Mouse (Mus musculus) CD8-positive naive resting alpha-beta T cell, adult 2 months (primary cell): ENCODE data around the gene Rnf20.
"Not testable (repeated sequence)": the region's sequence is repeated elsewhere in the genome, so short reads cannot be mapped to it uniquely, and the experiment has no call there.

Experiments used
- DNase-seq, 2 experiments: peaks; one replicate each; pipeline ENCODE4 v3.0.0; 2022; ENCODE audit warnings: low read depth in 2 of 2, low spot score in 2 of 2

Rnf20 gene

DNA sequence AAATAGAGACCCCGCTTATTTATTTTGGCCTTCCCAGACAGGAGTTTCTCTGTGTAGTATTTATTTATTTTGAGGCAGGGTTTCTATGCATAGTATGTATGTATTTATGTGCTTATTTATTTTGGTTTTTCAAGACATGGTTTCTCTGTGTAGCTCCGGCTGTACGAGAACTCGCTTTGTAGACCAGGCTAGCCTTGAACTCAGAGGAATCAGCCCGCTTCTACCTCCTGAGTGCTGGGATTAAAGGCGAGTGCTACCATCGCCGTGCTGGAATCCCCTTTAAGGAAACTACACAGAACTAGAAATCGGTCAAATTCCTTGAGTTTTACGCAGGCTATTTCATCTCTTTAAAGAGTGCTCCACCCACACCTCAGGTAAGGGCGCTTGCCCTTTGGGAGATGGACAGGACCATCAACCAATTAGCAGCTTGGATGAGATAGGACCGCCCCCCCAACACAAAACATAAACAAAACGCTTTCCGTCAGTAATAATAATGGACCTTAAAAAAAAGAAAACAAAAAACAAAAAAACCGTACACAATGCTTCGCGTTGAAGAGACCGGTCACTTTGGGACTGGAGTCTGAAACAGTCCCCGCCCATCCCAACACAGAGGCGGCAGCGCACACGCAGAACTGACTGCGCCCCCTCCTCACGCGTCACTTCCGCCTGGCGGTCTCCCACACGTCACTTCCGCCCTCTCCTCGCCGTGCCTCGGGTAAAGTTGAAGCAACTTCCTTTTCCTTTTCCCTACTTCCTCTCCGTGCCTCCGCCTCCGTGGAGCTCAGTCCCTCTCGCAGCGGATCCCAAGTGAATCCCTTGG lies at the start of gene Rnf20:
Rnf20 (plus strand) TSS at position 688 of the 820 bp plus-strand sequence.
- DNase-seq: peak; percentile 90 to 95

DNA sequence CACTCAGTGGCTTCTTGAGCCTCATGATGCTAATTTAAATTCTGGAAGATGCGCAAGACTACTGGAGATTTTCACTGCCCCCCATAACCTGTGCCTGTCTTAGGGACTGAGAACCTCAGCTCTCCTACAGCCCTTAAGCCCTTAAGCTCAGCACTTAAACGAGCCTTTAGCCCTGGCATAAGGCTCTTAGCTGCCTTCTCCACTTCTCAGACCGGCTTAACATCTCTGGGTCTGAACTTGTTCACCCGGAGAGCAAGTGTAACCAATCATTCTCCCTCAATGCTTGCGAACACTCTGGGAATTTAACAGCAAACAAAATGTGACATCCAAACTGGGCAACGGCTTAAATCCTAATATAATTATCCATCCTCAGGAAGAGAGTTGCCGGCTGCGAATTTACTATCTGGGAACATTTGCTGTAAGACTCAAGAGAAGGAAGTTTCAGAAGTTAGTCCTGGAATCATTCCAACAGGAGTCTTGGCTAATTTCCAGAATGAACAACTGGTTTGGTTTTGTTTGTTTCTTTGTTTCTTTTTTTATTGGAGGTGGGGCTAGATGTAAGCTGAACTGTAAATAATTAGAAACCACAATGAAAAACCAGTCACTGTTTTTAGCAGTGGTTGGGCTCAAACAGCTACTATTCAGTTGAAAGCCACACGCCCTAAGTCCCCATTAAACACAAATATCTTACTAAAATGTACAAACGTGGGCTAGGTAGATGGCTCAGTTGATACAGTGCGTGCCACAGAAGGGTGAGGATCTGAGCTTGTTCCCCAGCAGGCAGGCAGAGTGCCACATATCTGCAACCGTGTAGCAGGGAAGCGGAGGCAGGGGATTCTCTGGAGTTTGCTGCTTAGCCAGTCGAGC lies 47.6 kb upstream of the Rnf20 start:
- no peak for DNase-seq

GRCm38 (mm10) chr4:49585524-49586101 lies 46.2 kb upstream of the Rnf20 start:
- no peak for DNase-seq

GRCm38 (mm10) chr4:49586811-49587210 lies 45.0 kb upstream of the Rnf20 start:
- DNase-seq: no peak

DNA sequence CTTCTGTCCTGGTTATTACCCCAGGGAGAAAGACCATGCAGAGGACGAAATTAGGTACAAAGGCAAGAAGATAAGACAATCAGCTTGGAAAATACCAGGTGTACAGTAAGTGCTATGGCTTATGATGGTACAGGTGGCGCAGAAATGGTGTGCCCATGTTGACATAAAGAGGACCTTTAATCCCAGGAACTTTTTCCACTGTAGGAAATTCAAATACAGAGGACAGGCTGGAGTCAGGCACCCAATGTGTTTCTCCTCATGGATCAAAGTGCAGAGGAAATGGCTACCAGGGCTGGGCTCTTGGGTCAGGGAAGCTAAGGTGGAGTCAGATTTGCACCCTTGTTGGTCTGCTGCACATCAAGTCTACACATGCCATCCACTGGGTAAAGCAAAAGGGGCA lies 41.7 kb upstream of the Rnf20 start:
- no peak for DNase-seq

DNA sequence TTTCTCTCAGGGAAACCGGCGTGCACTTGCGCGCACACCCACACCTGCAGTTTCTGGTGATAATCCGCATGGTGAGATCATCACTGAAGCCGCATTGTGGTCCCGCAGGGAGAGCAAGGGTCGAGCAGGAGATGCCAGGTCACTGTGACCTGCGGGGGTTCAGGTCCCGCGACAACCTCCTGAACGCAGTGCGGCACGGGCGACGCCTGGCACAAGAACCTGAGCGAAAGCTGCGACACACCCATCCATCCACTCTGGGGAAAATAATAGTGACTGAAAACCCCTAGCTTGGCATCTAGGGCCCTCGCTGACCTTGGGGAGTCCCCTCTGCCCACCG lies 35.0 kb upstream of the Rnf20 start:
- DNase-seq: no peak

DNA sequence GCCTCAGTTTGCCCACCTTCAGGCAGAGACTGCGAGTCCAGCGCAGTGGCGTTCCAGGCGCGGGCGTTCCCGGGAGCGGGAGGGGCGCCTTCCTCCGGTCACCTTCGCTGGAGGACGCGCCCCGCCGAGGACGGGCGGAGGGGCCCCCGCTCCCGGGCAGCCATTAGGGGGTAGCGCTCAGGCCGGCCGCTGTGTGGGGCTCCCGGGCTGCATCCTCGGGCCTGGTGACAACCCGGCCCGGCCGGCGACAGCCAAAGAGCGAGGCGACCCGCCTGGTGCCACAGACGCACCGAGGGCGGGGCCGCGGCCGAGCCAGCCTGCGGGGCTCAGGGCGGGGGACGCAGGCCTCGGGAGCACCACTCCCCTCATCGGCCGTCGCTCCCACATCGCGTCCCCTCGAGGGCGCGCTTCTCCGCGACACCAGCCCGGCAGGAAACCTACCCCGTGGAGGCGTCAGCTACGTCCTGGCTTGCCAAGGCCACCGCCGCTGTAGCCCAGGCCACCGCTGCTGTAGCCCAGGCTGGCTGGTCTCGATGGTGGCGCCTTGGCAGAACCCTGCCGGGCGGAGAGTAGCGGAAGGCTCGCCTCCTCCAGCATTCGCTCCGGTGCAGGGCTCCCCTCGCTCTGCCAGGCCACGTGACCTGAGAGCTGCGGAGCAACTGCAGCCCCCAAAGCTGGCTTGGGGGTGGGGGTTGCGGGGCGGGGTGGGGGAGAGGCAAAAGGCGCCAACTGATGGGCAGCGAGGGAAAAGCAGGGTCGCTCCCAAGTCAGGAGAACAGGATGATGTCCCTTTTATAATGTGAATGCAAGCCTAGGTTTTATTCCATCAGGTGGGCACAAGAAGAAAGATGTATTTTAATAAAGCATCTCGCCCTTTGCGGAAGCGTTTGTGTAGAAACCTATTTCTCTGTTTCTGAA lies 34.4 kb upstream of the Rnf20 start, which contains the start of gene Tmem246:
Tmem246 (minus strand) TSS at position 694 of the 918 bp plus-strand sequence.
- no peak for DNase-seq

DNA sequence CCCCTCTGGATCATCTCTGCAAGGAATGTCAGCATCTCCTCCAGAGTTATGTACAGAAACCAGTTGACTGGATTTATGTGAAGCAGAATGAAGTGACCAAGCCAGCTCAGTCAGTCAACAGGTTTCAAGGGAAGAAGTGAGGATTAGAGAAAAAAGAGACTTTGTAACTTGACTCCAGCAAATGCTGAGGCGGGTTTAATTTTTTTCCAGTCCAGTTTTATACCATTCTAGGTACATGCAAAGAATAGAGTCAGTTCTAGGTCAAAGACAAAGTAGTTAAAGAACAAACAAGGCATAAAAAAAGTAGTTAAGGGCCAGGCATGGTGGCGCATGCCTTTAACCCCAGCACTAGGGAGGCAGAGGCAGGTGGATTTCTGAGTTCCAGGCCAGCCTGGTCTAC lies 28.6 kb upstream of the Rnf20 start:
- no peak for DNase-seq

DNA sequence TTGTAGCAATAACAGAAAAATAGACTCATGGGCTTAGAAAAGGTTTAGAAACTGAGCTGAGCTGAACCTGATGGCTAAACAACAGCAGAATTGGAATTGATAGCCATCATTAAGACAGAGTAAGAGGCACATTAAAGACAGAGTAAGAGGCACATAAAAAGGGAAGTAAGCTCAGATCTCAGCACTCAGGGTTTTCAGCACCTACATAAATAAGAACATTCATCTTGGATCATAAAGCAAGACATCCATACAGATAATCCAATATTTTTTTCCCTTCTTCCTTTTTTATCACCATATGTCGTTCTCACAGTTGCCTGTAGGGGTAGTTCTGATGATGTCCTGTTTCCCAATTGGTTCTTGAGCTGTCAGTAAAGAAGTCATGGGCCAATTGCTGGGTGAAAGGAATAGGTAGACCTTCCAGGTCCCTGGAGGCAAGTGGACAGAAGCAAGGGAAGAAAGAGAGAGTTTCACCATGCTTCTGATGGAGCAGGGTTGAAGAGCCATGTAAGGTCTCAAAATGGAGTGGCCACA lies 27.7 kb upstream of the Rnf20 start:
- DNase-seq: no peak

- no peak for DNase-seq
Measured at GRCm38 (mm10) chr4:49604616-49605015, 27.2 kb upstream of the Rnf20 start.

DNA sequence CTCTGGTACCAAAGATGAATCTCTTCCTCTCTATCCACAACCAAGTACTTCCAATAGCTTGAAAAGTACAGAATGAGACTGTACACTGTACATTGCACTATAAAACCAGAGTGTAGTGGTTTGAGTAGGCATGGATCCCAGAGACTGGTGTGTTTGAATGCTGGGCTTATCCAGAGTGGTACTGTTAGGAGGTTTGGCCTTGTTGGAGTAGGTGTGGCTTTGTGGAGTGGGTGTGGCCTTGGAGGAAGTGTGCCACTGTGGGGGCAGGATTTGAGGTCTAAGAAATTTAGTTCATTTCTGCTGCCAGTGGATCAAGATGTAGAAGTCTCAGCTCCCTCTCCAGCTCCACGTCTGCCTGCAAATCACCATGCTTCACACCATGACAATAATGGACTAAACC lies 26.3 kb upstream of the Rnf20 start:
- DNase-seq: no peak

DNA sequence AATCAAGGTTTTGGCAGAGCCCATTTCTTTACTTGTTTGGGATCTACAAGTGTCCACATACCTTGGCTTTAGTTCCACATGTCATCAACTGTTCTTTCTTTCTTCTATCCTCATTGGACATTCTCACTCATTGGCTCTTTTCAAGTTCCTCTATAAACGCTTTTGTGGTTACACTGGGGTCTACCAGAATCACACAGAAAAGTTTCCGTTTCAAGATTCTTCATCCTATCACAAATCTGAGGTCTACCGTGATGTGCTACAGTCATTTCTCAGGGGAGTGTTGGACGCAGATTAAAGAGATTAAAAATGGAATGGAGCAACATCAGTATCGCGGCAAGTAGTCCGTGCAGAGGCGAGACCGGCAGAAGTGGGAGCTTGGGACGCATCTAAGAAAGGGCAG lies 14.9 kb upstream of the Rnf20 start:
- no peak for DNase-seq

DNA sequence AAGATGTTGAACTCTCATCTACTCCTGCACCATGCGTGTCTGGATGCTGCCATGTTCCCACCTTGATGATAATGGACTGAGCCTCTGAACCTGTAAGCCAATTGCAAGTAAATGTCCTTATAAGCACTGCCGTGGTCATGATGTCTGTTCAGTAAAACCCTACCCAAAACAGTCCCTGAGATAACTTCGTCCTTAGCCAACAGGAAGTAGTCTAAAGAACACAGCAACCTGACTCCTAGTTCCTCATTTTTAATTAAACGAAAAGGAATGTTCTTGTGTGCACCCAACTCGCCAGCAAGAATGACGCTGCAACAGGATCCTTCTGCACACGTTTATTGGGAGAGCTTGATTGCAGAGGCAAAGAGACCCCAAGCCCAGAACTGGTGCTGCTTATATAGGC lies 11.9 kb upstream of the Rnf20 start:
- DNase-seq: not testable (repeated sequence)

GRCm38 (mm10) chr4:49622272-49622671 lies 9.5 kb upstream of the Rnf20 start:
- no peak for DNase-seq

DNA sequence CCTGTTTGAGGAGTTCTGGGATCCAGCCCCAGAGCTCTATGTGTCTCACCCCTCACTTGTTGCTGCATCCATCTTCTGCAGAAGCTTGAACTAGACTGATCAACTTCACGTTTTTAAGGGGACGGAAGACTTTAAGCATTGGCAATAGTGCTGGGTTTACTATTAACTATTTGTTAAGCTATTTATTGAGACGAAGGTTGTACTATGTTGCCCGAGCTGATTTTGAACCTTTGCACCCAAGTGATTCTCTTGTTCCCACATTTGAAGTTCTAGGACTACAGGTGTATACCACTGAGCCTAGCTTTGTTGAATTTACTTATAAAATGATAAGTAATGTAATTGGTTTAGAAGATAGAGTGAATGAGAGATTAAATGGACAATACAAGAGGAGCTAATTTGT lies 7.9 kb upstream of the Rnf20 start:
- DNase-seq: no peak

- not testable (repeated sequence) for DNase-seq
Measured at GRCm38 (mm10) chr4:49624969-49625368, 6.8 kb upstream of the Rnf20 start.

DNA sequence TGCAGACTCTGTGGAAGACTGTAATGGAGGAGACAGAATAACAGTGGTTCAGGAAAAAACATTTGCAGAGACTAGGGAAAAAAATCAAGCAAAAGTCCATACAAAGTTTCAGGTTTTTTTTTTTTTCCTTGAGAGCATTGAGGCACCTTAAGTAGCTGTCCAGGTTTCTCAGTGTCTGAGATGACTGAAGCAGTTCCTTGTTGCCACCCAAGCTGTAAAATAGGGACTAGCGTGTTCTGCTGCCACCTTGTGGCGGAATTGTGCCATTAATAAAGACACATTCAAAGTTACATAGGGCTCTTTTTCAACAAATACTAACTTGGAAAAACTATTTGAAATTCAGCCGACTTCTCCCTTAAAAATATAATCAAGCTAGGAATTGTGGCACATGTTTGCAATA lies 4.8 kb upstream of the Rnf20 start:
- peak; percentile 63 to 70 for DNase-seq

DNA sequence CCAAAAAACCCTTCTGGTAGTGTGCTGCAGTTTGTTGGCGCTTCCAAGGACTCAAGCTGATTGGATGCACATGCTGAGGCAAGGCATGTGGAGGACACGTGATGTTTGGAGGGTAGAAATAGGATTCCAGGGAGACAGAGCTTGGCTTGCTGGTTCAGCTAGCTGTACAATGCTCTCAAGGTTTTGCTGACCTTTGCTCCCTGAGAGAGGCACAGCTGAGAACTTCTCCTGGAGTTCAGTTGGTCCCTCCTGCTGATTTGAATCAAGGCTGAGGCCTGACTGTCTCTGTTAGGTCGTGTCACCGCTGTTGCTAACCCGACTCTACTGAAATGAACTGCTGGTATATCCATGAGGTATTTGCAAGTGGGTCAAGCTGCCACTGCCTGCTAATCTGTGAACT lies 2.9 kb upstream of the Rnf20 start:
- DNase-seq: no peak

DNA sequence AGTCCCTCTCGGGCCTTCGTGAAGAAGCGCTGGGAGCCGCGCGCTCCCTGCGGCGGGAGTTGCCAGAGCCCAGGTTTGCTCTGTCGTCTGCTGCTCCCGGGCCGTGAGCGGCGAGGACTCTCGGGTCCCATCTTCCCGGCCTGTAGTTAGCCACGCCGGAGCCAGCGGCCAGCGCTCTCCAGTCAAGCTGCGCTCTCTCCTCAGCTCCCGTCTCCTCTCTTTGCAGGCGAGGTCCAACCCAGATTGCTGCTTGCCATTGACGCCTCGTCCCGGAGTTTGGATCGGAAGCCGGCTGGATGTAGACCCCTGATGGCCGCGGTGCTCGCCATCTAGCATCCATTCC lies 304 bp downstream of the Rnf20 start:
- no peak for DNase-seq

- DNase-seq: no peak
Measured at GRCm38 (mm10) chr4:49637821-49638220, 6.0 kb downstream of the Rnf20 start.

DNA sequence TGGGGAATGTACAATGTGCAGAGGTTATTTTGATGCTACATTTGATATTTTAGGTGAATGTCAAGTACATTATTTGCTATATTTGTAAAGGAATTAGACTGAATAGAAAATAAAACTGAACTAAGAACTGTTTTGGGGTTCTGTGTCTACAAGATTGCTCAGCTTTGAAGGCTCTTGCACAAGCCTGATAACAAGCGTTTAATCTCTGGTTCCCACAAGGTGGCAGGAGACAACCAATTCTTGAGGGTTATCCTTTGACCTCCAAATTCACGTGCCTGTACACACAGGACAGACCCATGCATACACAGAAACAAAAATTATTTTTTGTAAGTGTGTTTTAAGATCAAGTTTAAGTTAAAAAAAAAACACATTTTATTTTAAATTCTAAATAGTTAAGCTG lies 8.1 kb downstream of the Rnf20 start:
- DNase-seq: no peak
